Mouse (Mus musculus) lung, postnatal 0 days (tissue): ENCODE results near the gene Tmem178b.

Experiments
- CTCF ChIP-seq: IDR thresholded peaks from 2 replicates; pipeline ENCODE4 v1.5.1; 2016; ENCODE audit warnings: antibody characterized with exemption, mild to moderate bottlenecking
- EP300 ChIP-seq: IDR thresholded peaks from 2 replicates; pipeline ENCODE4 v1.6.1; 2016; ENCODE audit warnings: antibody characterized with exemption, mild to moderate bottlenecking, control low read depth

- TF ChIP-seq CTCF, result no peak
- no peak for TF ChIP-seq EP300
Observed at GRCm38 (mm10) chr6:40128716-40129115, 255.6 kb downstream of the Tmem178b start.
